Mouse (Mus musculus) ES-Bruce4 (cell line): Measurements from ENCODE around the gene Defb35.

Experiments
- EP300 ChIP-seq: IDR thresholded peaks from 2 replicates; pipeline ENCODE4 v1.6.1; 2011; ENCODE audit warnings: low read depth, low read length; ENCODE audit not compliant: insufficient read depth
- POLR2A ChIP-seq: IDR thresholded peaks from one replicate; pipeline ENCODE4 v1.8.1; 2011; ENCODE audit warnings: low read length; ENCODE audit not compliant: insufficient read depth

DNA sequence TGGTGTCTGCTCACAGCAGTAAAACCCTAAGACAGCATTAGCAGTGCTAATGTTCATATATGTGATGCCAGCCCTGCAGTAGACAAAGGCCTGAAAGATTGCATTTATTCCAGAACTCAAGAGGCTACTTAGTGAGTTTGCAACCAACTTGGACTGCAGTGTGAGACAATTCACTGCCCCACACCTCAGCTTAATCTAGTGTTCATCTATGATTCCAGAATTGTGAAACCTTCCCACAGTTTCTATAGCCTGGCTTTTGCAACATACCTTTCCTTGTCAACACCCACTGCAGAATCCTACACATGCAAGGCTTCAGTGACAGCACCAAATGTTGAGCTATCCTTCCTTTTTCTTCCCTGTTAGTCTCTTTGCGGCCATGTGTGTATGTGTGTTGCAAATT is 28.5 kb downstream of the Defb35 start:
- no peak for TF ChIP-seq POLR2A
- TF ChIP-seq EP300 = no peak
